Mouse (Mus musculus): ENCODE data around the gene Cers2. TPM values are rescaled to one million over a fixed set of nuclear protein-coding genes. Genes with fewer than 3 reads are reported as not detected.

Gene Cers2
- polyA plus RNA-seq, 1 experiment from 2014 or later: 156 TPM

- Histone ChIP-seq H3K36me3 (no peaks in the 10 kb centered on the region), H3K4me2 (replicated peaks) (no peak overlapping the region), H3K9me3 (no peaks in the 10 kb centered on the region), H3K4me1 (no peaks in the 10 kb centered on the region), H3K9ac (no peak overlapping the region), H3K27ac (no peak overlapping the region), H3K4me3 (no peak overlapping the region), H3K27me3 (no peaks in the 10 kb centered on the region)
- WGBS: 63% methylated on average over 3 of the region's 3 CpGs
- ATAC-seq (ENCODE audit: insufficient number of reproducible peaks, insufficient read depth, low FRiP score, low TSS enrichment): no peak
Measured at GRCm38 (mm10) chr3:95310496-95310895, 4.1 kb upstream of the Cers2 start.

GRCm38 (mm10) chr3:95310968-95311882 is 3.4 kb upstream of the Cers2 start:
- Histone ChIP-seq H3K4me3 (no peak overlapping the region), H3K27me3 (no peaks in the 10 kb centered on the region), H3K9ac (no peak overlapping the region), H3K4me2 (replicated peaks) (no peak overlapping the region), H3K9me3 (no peaks in the 10 kb centered on the region), H3K27ac (no peak overlapping the region), H3K36me3 (no peaks in the 10 kb centered on the region), H3K4me1 (peaks cover 4% of the 10 kb centered on the region)
- WGBS: 64% methylated on average over 9 of the region's 9 CpGs
- ATAC-seq (ENCODE audit: insufficient number of reproducible peaks, insufficient read depth, low FRiP score, low TSS enrichment): no peak

GRCm38 (mm10) chr3:95312623-95313022 is 2.0 kb upstream of the Cers2 start:
- no peak overlapping the region for H3K9ac ChIP-seq
- no peak for ATAC-seq (ENCODE audit: insufficient number of reproducible peaks, insufficient read depth, low FRiP score, low TSS enrichment)
- no peak overlapping the region for H3K4me2 ChIP-seq (replicated peaks)
- no peak overlapping the region for H3K4me3 ChIP-seq
- H3K27me3 ChIP-seq: no peaks in the 10 kb centered on the region
- no peaks in the 10 kb centered on the region for H3K9me3 ChIP-seq
- WGBS: 82% methylated on average over 6 of the region's 6 CpGs
- H3K36me3 ChIP-seq: no peaks in the 10 kb centered on the region
- H3K27ac ChIP-seq: no peak overlapping the region
- peaks cover 14% of the 10 kb centered on the region for H3K4me1 ChIP-seq

GRCm38 (mm10) chr3:95313476-95313875 is 1.1 kb upstream of the Cers2 start:
- no peak overlapping the region for H3K4me2 ChIP-seq (replicated peaks)
- peaks cover 19% of the 10 kb centered on the region for H3K4me1 ChIP-seq
- H3K36me3 ChIP-seq: 0 out of 2 replicates have a peak, but pooled peaks cover 2% of the 10 kb centered on the region
- 46% methylated on average over 7 of the region's 7 CpGs for WGBS
- H3K27ac ChIP-seq: no peak overlapping the region
- H3K4me3 ChIP-seq: no peak overlapping the region
- no peaks in the 10 kb centered on the region for H3K27me3 ChIP-seq
- no peaks in the 10 kb centered on the region for H3K9me3 ChIP-seq
- no peak overlapping the region for H3K9ac ChIP-seq
- no peak for ATAC-seq (ENCODE audit: insufficient number of reproducible peaks, insufficient read depth, low FRiP score, low TSS enrichment)

- Histone ChIP-seq H3K4me2 (replicated peaks) (peak overlapping the region; percentile 83), H3K27me3 (no peaks in the 10 kb centered on the region), H3K27ac (0 out of 2 replicates have a peak overlapping the region, but pooled peaks have one; percentile 95), H3K36me3 (0 out of 2 replicates have a peak, but pooled peaks cover 7% of the 10 kb centered on the region), H3K9me3 (no peaks in the 10 kb centered on the region), H3K9ac (0 out of 2 replicates have a peak overlapping the region, but pooled peaks have one; percentile 7), H3K4me3 (peak overlapping the region; percentile 70; the same call in 1 of the 2 replicates), H3K4me1 (peaks cover 25% of the 10 kb centered on the region)
- ATAC-seq (ENCODE audit: insufficient number of reproducible peaks, insufficient read depth, low FRiP score, low TSS enrichment): no peak
- WGBS: 61% methylated on average over 6 of the region's 6 CpGs
Measured at GRCm38 (mm10) chr3:95314075-95314474, 516 bp upstream of the Cers2 start.

- H3K4me1 ChIP-seq: peaks cover 30% of the 10 kb centered on the region
- peaks cover 12% of the 10 kb centered on the region for H3K36me3 ChIP-seq
- no peaks in the 10 kb centered on the region for H3K27me3 ChIP-seq
- H3K4me3 ChIP-seq: peak overlapping the region; percentile 70
- peak overlapping the region; percentile 83 for H3K4me2 ChIP-seq (replicated peaks)
- 1% methylated on average over 66 of the region's 71 CpGs for WGBS
- peak; percentile 92 for ATAC-seq (ENCODE audit: insufficient number of reproducible peaks, insufficient read depth, low FRiP score, low TSS enrichment)
- H3K27ac ChIP-seq: peak overlapping the region; percentile 95
- no peaks in the 10 kb centered on the region for H3K9me3 ChIP-seq
- peak overlapping the region; percentile 95 for H3K9ac ChIP-seq
Measured at GRCm38 (mm10) chr3:95315094-95315843, 678 bp downstream of the Cers2 start.

- peaks cover 30% of the 10 kb centered on the region for H3K4me1 ChIP-seq
- peak overlapping the region; percentile 95 for H3K27ac ChIP-seq
- H3K36me3 ChIP-seq: peaks cover 19% of the 10 kb centered on the region
- H3K27me3 ChIP-seq: no peaks in the 10 kb centered on the region
- peak overlapping the region; percentile 83 for H3K4me2 ChIP-seq (replicated peaks)
- peak overlapping the region; percentile 70 for H3K4me3 ChIP-seq
- H3K9ac ChIP-seq: peak overlapping the region; percentile 95
- no peak for ATAC-seq (ENCODE audit: insufficient number of reproducible peaks, insufficient read depth, low FRiP score, low TSS enrichment)
- WGBS: 14% methylated on average over 9 of the region's 9 CpGs
- H3K9me3 ChIP-seq: no peaks in the 10 kb centered on the region
Measured at GRCm38 (mm10) chr3:95315844-95316550, 1.4 kb downstream of the Cers2 start.

- H3K4me1 ChIP-seq: peaks cover 30% of the 10 kb centered on the region
- H3K4me3 ChIP-seq: peak overlapping the region; percentile 5; the same call in 1 of the 2 replicates
- no peak for ATAC-seq (ENCODE audit: insufficient number of reproducible peaks, insufficient read depth, low FRiP score, low TSS enrichment)
- no peak overlapping the region for H3K9ac ChIP-seq
- no peaks in the 10 kb centered on the region for H3K9me3 ChIP-seq
- WGBS: 19% methylated on average over 12 of the region's 12 CpGs
- H3K27ac ChIP-seq: no peak overlapping the region
- H3K4me2 ChIP-seq (replicated peaks): peak overlapping the region; percentile 28
- no peaks in the 10 kb centered on the region for H3K27me3 ChIP-seq
- peaks cover 35% of the 10 kb centered on the region for H3K36me3 ChIP-seq
Measured at GRCm38 (mm10) chr3:95317414-95318080, 3.0 kb downstream of the Cers2 start.

- no peak for ATAC-seq (ENCODE audit: insufficient number of reproducible peaks, insufficient read depth, low FRiP score, low TSS enrichment)
- Histone ChIP-seq H3K4me1 (peaks cover 30% of the 10 kb centered on the region), H3K9me3 (no peaks in the 10 kb centered on the region), H3K4me3 (no peak overlapping the region), H3K27me3 (no peaks in the 10 kb centered on the region), H3K36me3 (peaks cover 45% of the 10 kb centered on the region), H3K9ac (no peak overlapping the region), H3K27ac (0 out of 2 replicates have a peak overlapping the region, but pooled peaks have one; percentile 8), H3K4me2 (replicated peaks) (no peak overlapping the region)
- WGBS: 49% methylated on average over 6 of the region's 6 CpGs
Measured at GRCm38 (mm10) chr3:95318548-95318947, 4.0 kb downstream of the Cers2 start.

GRCm38 (mm10) chr3:95319110-95319509 is 4.5 kb downstream of the Cers2 start:
- H3K4me2 ChIP-seq (replicated peaks): no peak overlapping the region
- H3K4me3 ChIP-seq: no peak overlapping the region
- no peak overlapping the region for H3K27ac ChIP-seq
- no peaks in the 10 kb centered on the region for H3K27me3 ChIP-seq
- 61% methylated on average over 2 of the region's 2 CpGs for WGBS
- H3K9ac ChIP-seq: no peak overlapping the region
- no peaks in the 10 kb centered on the region for H3K9me3 ChIP-seq
- H3K36me3 ChIP-seq: peaks cover 51% of the 10 kb centered on the region
- ATAC-seq (ENCODE audit: insufficient number of reproducible peaks, insufficient read depth, low FRiP score, low TSS enrichment): no peak
- peaks cover 30% of the 10 kb centered on the region for H3K4me1 ChIP-seq
